In genomic region chr14:40958083-40958985, GRCm38 (mm10) we compare ENCODE assay signal across 8 mouse cellular contexts. TPM values are rescaled to one million over a fixed set of nuclear protein-coding genes. Genes with fewer than 3 reads are reported as not detected.
DNase-seq lines count a peak whose midpoint lies in the region; ATAC-seq and TF ChIP-seq lines count a peak whose summit lies in the region.

No protein-coding gene starts in this region.

- no peak overlapping the region; the same call in 1 of the 2 replicates for H3K4me2 ChIP-seq in forebrain, embryonic 16.5 days (ENCODE audit: low read length)

- DNase-seq in heart, adult 11 months: peak; percentile 99
- DNase-seq in heart, postnatal 25 days (ENCODE audit: low spot score): no peak
- peak; percentile 71 to 78 for DNase-seq in lung, adult 18-20 months
- DNase-seq in right cerebral cortex, adult 2 months (ENCODE audit: low spot score in 2 of 2): peak; percentile 71 to 77
- no peak for DNase-seq in cerebellum, adult 11 months

- H3K4me3 ChIP-seq in E14TG2a.4 (replicated peaks; ENCODE audit: low read length): peak overlapping the region; percentile 73
- H3K4me3 ChIP-seq in forebrain, embryonic 16.5 days (replicated peaks; ENCODE audit: low read length): no peak overlapping the region

- peak overlapping the region; percentile 16; the same call in 1 of the 2 replicates for H3K9ac ChIP-seq in forebrain, embryonic 16.5 days (replicated peaks; ENCODE audit: low read depth, low read length)

- no peaks in the 10 kb centered on the region for H3K9me3 ChIP-seq in E14TG2a.4 (ENCODE audit: low read length)
- H3K9me3 ChIP-seq in forebrain, embryonic 16.5 days (ENCODE audit: control insufficient read depth, low read length): no peaks in the 10 kb centered on the region

- no peak for TF ChIP-seq CTCF in E14TG2a.4 (conservative IDR thresholded peaks at IDR 0.05; ENCODE audit: low read length)

- 19% methylated on average over 4 of the region's 4 CpGs for WGBS in forebrain, embryonic 16.5 days

- H3K27ac ChIP-seq in forebrain, embryonic 16.5 days (ENCODE audit: low read length): peak overlapping the region; percentile 73

- ATAC-seq in forebrain, embryonic 16.5 days: no peak
- peak; percentile 49 to 51; a peak in 3 of 4 replicates for ATAC-seq in hematopoietic stem cell, adult 5-6 weeks (replicated peaks in 1 of 2; ENCODE audit: insufficient read depth in 1 of 2, low FRiP score in 2 of 2, low TSS enrichment in 1 of 2, low read depth in 1 of 2, poor library complexity in 2 of 2, severe bottlenecking in 2 of 2)

- H3K36me3 ChIP-seq in E14TG2a.4 (ENCODE audit: insufficient read depth, low read length): no peaks in the 10 kb centered on the region
- H3K36me3 ChIP-seq in forebrain, embryonic 16.5 days (ENCODE audit: control insufficient read depth, insufficient read depth): no peaks in the 10 kb centered on the region

- peaks cover 89% of the 10 kb centered on the region for H3K4me1 ChIP-seq in E14TG2a.4 (replicated peaks; ENCODE audit: low read depth, low read length)
- peaks cover 76% of the 10 kb centered on the region for H3K4me1 ChIP-seq in forebrain, embryonic 16.5 days (replicated peaks; ENCODE audit: control insufficient read depth, insufficient read depth, low read length)

- intact Hi-C loops in heart, postnatal 25 days (cut with DNase I): no loop called here

- no peaks in the 10 kb centered on the region for H3K27me3 ChIP-seq in E14TG2a.4 (ENCODE audit: insufficient read depth, low read length)
- H3K27me3 ChIP-seq in forebrain, embryonic 16.5 days (replicated peaks; ENCODE audit: control insufficient read depth, insufficient read depth, low read length): no peaks in the 10 kb centered on the region

RNA-seq across cellular contexts. Expression of gene Tspan14, which starts 8.3 kb away (rescaled TPM):
- 10 to 100 TPM; 17.1 to 18.1 TPM for total RNA-seq in heart, postnatal 25 days (2021)
- polyA plus RNA-seq in forebrain, embryonic 16.5 days (2015; fragmentation: Nextera tagmentation; extraction: Ambion mirVana): 90.0 and 102 TPM in 2 replicates
- 57.2 and 76.9 TPM in 2 replicates for total RNA-seq in hematopoietic stem cell, adult 5-6 weeks (2017)

RNA-seq across cellular contexts. Expression of gene Fam213a, which starts 55.3 kb away (rescaled TPM):
- 10 to 100 TPM; 16.3 to 17.0 TPM for total RNA-seq in heart, postnatal 25 days (2021)
- polyA plus RNA-seq in forebrain, embryonic 16.5 days (2015; fragmentation: Nextera tagmentation; extraction: Ambion mirVana): 71.5 and 85.2 TPM in 2 replicates
- 37.0 and 46.1 TPM in 2 replicates for total RNA-seq in hematopoietic stem cell, adult 5-6 weeks (2017)

Comparison
In these comparisons a context has a peak if more than half of its experiments do, and no peak if none do; other contexts are left out.
1. DNase-seq: peak in heart, adult 11 months (single experiment), lung, adult 18-20 months (2 of 2) and right cerebral cortex, adult 2 months (2 of 2); none in heart, postnatal 25 days (single experiment) and cerebellum, adult 11 months (single experiment).